Mouse (Mus musculus) megakaryocyte, embryonic 14.5 days (primary cell): Measurements from ENCODE around the gene Sept8. TPM values are rescaled to one million over a fixed set of nuclear protein-coding genes. Genes with fewer than 3 reads are reported as not detected.

Experiments used
- H3K27me3 ChIP-seq: replicated peaks from 2 replicates; pipeline ENCODE3; 2012; ENCODE audit warnings: inconsistent platforms
- H3K36me3 ChIP-seq: replicated peaks from 2 replicates; pipeline ENCODE3; 2012; ENCODE audit warnings: low read length, inconsistent platforms, mixed read lengths
- H3K4me1 ChIP-seq: 2 replicates; pipeline ENCODE4 v1.6.1; 2012; ENCODE audit warnings: inconsistent platforms
- H3K4me3 ChIP-seq: replicated peaks from 2 replicates; pipeline ENCODE3; 2012; ENCODE audit warnings: moderate library complexity, mild to moderate bottlenecking, inconsistent platforms
- H3K9me3 ChIP-seq: 2 replicates; pipeline ENCODE4 v1.6.1; 2012; ENCODE audit warnings: inconsistent platforms
- FLI1 ChIP-seq: IDR thresholded peaks from 2 replicates; pipeline ENCODE4 v1.6.1; 2012; ENCODE audit warnings: low read length, inconsistent platforms, mixed read lengths
- GATA1 ChIP-seq: IDR thresholded peaks from 3 replicates; pipeline ENCODE4 v1.6.1; 2012; ENCODE audit warnings: mixed read lengths, low read length, inconsistent platforms, borderline replicate concordance
- polyA plus RNA-seq: library from polyadenylated mRNA; stranded (reverse); fragments of >175 nt; gene quantifications from 2 replicates; pipeline ENCODE4 v1.2.3, GENCODE M21; 2012; ENCODE audit warnings: low replicate concordance; ENCODE audit not compliant: insufficient read depth

Gene Sept8
- polyA plus RNA-seq: 13.7 and 26.6 TPM in 2 replicates

DNA sequence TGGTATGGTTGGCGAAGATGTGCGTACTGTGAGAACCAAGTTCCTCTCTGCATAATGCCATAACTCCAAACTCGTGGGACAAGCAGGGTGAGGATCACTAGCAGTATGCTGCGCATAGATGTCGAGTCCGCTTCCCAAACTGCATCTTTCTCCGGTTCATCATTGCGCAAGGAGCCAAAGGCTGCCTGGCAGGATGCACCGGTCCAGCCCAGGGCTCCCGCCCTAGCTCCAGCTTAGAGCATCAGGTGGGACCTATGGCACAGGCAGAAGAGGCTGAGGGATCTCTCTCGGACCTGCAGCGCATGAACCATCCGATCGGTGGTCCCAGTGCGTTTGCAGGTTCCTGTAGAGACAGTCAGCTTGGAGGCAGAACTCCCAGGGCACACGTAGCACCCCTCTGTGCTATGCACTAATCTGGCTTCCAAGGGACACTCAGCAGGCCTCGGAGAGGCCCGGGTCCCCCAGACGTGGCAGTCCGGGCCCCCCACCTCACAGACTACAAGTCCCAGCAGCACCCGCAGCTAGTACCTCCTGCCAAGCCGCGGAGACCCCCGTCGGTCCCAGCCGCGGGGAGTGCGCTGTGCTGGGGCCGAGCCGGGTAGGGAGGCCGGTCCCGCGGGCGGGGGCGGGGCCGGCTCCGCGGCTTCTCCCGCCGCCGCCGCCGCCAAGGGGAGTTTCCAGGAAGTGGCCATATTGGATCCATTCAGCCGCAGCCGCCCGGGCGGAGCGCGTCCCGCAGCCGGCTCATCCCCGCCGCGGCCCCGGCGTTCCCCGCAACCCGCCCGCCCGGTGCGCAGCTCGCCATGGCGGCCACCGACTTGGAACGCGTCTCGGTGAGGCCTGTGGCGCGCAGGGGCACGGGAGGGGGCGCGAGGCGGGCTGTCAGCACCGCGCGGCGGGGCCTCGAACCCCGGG lies at the start of gene Sept8:
Gene Sept8 (plus strand): TSS at position 51 of the 915 bp plus-strand sequence.
- Histone ChIP-seq H3K36me3 (peaks cover 24% of the 10 kb centered on the region), H3K9me3 (no peaks in the 10 kb centered on the region), H3K4me1 (peaks cover 84% of the 10 kb centered on the region), H3K27me3 (no peaks in the 10 kb centered on the region), H3K4me3 (peak within 1 kb of the TSS; percentile 94)
- TF ChIP-seq FLI1 (no peak), GATA1 (no peak)

DNA sequence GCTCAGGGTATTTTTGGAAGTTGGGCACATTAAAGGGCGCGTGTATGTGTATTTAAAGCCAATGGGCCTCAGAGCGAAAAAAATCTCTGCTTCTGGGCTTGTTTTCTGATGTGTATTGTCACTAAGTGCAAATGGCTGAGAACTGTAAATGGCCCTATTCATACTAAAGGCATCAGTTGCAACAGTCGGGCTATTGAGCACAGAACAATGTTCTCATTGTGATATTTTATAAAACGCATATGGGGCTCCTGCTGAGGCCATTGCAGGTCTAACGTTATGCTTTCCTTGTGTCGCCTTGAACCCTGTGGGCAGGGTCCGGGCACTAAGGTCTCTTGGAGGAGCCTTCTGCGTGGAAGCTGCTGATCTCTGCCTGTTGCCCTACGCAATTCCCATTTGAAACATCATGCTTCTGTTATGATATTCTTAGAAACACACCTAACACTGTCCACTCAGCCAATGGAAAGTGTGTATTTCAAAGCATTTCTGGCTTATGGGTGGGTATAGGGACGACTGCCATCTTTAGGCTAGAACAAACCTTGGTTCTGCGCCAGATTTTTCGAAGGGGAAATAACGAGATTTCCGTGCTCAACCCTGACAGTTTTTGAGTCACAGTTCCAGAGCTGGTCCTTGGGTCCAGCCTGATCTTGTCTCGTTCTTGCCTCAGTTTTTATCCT lies 49.6 kb upstream of the Sept8 start:
- Histone ChIP-seq H3K9me3 (peaks cover 10% of the 10 kb centered on the region), H3K27me3 (peaks cover 83% of the 10 kb centered on the region), H3K4me1 (peaks cover 33% of the 10 kb centered on the region), H3K4me3 (no peak overlapping the region), H3K36me3 (no peaks in the 10 kb centered on the region)
- no peak for TF ChIP-seq GATA1
- TF ChIP-seq FLI1: no peak

DNA sequence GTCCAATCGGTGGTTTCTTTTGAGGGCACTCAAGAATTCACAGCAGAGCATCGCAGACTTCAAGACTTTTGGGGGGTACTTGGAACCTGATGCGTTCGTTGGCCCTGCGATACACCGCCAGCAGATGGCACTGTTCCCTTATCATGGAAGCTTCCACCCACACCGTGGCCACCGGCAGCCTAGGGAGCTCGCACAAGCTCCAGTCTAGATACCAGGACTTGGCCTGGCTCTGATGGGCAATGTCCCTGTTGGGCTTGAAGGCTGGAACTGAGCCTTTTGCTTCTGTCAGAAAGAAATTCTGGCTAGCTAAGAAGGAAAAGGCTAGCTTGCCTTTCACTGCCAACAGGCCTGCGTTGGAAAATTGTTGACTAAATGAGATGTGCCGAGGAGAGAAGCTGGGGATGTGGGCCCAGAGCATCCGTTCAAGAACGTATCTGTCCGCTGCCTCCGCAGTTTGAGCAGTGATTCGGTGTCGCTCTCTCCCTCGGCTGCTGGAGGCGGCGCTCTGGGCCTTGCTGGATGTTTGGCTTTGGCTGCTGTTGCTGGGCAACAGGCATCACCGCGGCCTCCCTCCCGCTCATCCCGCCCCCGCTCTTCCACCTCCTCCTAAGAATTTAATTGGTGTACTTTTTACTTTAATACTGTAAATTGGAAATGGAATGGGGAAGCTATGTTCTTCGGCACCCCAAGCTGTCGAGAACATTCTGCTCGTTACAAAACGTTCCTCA lies 48.9 kb upstream of the Sept8 start, which contains the start of gene Gm9837:
Gene Gm9837 (minus strand): TSS at position 512 of the 728 bp plus-strand sequence.
- Histone ChIP-seq H3K4me1 (peaks cover 33% of the 10 kb centered on the region), H3K27me3 (peaks cover 82% of the 10 kb centered on the region), H3K9me3 (peaks cover 5% of the 10 kb centered on the region), H3K36me3 (no peaks in the 10 kb centered on the region), H3K4me3 (peak within 1 kb of the TSS; percentile 59)
- no peak for TF ChIP-seq GATA1
- no peak for TF ChIP-seq FLI1

DNA sequence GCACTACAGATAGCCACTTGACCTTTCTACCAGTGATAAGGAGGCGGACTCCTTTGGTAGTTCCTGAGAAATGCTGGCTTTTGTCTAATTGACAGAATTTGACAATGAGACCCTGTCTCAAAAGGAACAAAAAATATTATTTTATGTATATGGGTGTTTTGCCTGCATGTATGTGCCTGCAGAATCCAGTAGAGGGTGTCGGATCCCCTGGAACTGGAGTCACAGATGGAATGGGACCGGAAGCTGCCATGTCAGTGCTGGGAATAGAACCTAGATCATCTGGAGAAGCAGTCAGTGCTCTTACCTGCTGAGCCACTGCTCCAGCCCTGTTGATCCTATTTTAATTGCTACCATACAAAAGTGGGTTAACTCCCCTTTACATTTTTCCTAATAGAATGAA lies 46.3 kb upstream of the Sept8 start:
- Histone ChIP-seq H3K27me3 (peaks cover 79% of the 10 kb centered on the region), H3K4me1 (peaks cover 33% of the 10 kb centered on the region), H3K9me3 (peaks cover 5% of the 10 kb centered on the region), H3K4me3 (no peak overlapping the region), H3K36me3 (no peaks in the 10 kb centered on the region)
- TF ChIP-seq GATA1 (no peak), FLI1 (no peak)

DNA sequence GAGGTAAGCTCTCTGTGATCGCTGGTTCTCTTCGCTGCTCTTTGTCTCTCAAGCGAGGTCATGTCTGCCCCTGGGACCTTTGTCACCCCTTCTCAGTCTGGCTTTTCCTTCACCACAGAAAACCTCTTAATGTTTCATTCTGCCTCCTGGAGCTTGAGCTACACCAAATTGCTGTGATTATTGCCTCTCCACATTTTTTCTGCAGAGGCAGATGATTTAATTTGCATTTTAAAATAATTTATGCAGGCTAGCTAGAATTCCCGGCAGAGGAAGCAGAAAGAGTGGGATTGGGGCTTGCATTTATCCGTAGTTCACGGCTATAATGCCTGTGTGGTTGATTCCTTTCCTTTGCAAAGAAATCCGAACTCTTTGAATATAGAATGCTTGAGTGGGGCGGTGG lies 43.4 kb upstream of the Sept8 start:
- no peak for TF ChIP-seq GATA1
- H3K9me3 ChIP-seq: peaks cover 19% of the 10 kb centered on the region
- H3K4me1 ChIP-seq: peaks cover 41% of the 10 kb centered on the region
- peaks cover 86% of the 10 kb centered on the region for H3K27me3 ChIP-seq
- no peak overlapping the region for H3K4me3 ChIP-seq
- no peaks in the 10 kb centered on the region for H3K36me3 ChIP-seq

DNA sequence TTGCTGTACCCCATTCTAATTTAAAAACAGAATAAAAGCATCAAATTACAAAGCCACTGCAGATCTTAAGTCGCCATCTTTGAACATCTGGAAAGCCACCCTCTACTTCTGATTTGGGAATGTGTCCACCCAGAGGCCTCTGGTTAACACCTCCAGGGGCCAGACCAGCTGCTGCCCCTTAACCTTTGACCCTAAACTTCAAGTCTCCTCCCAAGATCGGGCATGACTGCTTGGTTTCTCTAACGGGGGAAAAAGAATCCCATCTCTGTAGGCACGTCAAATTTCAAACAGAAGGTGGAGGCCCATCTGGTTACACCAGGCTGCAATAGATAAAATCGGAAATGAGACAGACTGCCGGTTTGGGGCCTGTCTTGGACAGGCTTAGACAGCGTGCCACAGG lies 41.2 kb upstream of the Sept8 start:
- H3K27me3 ChIP-seq: peaks cover 76% of the 10 kb centered on the region
- H3K36me3 ChIP-seq: no peaks in the 10 kb centered on the region
- no peak overlapping the region for H3K4me3 ChIP-seq
- peaks cover 19% of the 10 kb centered on the region for H3K9me3 ChIP-seq
- no peak for TF ChIP-seq FLI1
- TF ChIP-seq GATA1: no peak
- H3K4me1 ChIP-seq: peaks cover 47% of the 10 kb centered on the region

DNA sequence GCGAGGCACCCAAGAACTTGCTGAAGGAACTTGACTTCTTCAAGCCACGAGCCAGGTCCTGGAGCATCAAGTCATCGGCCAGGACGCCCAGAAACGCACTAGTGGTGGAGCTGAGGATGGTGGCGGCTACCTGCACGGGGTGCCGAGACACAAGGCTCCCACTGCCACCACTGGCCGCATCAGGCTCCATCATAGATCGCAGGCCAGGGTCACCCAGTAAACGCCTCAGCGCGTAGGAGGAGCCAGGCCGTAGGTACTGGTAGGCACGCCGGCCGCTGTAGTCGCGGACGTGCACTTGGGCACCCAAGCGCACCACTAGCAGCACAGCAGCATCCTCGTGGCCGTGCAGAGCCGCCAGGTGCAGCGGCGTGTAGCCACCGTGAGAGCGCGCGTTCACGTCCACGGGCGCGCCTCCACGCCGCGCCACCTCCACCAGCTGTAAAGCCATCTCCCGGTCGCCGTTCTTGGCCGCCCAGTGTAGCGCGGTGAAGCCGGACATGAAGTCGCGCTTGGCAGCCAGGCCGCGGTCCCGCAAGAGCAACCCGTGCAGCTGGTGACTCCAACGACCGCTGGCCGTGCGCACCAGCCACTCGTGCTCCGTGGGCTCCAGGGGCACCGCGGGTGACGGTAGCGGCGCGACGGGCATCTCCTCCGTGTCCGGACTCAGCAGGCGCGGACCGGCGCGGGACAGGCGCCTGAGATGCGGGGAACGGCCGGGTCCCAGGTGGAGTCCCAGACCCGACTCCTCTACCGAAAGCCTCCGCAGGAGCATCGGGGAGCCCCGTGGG lies 40.5 kb upstream of the Sept8 start:
- Histone ChIP-seq H3K27me3 (peaks cover 74% of the 10 kb centered on the region), H3K4me3 (peak overlapping the region; percentile 89), H3K4me1 (peaks cover 47% of the 10 kb centered on the region)

DNA sequence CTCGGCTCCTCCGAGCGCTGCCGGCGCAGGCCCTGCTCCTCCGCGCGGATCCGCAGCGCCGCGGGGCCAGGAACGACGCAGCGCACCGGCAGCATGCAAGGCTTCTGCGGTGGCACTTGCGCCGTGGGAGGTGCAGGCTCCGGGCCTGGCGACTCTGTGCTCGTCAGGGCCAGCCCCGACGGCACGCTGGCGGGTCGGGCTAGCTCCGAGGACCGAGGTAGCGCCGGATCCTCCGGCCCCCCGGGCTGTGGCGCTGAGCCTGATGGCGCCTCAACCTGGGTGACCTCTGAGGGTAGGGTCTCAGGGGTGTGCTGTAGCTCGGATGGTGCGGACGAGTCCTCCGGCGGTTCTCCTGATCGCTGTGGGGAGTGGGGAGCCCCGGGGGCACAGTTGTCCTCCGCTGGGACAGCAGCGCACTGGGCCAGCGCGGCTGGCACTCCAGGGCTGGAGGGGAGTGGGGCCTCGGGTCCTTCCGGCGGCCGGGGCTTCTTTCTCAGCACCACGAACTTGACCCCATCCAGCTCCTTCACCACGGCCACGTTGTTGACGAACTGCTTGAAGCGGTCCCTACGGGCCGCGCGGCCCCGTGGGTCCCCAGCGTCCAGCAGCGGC lies 39.8 kb upstream of the Sept8 start:
- TF ChIP-seq FLI1: no peak
- no peak for TF ChIP-seq GATA1
- peak overlapping the region; percentile 89 for H3K4me3 ChIP-seq
- H3K4me1 ChIP-seq: peaks cover 49% of the 10 kb centered on the region
- H3K36me3 ChIP-seq: no peaks in the 10 kb centered on the region
- H3K9me3 ChIP-seq: peaks cover 13% of the 10 kb centered on the region
- peaks cover 68% of the 10 kb centered on the region for H3K27me3 ChIP-seq

More for the DNA sequence above, 40.5 kb upstream of the Sept8 start:
- Histone ChIP-seq H3K36me3 (no peaks in the 10 kb centered on the region), H3K9me3 (peaks cover 14% of the 10 kb centered on the region)
- no peak for TF ChIP-seq FLI1
- TF ChIP-seq GATA1: no peak
